Mouse (Mus musculus) embryonic fibroblast, embryonic 13.5 days (primary cell): Measurements from ENCODE around the gene Zbtb4. TPM values are rescaled to one million over a fixed set of nuclear protein-coding genes. Genes with fewer than 3 reads are reported as not detected.

ENCODE experiments used
- H3K27ac ChIP-seq: 2 replicates; pipeline ENCODE4 v1.5.1; 2012; ENCODE audit warnings: low read length, control low read depth, inconsistent platforms; ENCODE audit not compliant: insufficient read depth
- H3K4me1 ChIP-seq: 2 replicates; pipeline ENCODE4 v1.6.1; 2011; ENCODE audit warnings: low read length; ENCODE audit not compliant: control insufficient read depth, insufficient read depth
- H3K4me3 ChIP-seq: 2 replicates; pipeline ENCODE4 v1.5.1; 2011; ENCODE audit warnings: mild to moderate bottlenecking, control low read depth, low read length; ENCODE audit not compliant: insufficient read depth
- CTCF ChIP-seq: IDR thresholded peaks from 2 replicates; pipeline ENCODE4 v1.5.1; 2011; ENCODE audit warnings: mild to moderate bottlenecking, control low read depth, low read length, moderate library complexity, borderline replicate concordance; ENCODE audit not compliant: insufficient read depth
- POLR2A ChIP-seq: IDR thresholded peaks from 2 replicates; pipeline ENCODE4 v1.6.1; 2011; ENCODE audit warnings: low read depth, mild to moderate bottlenecking, control low read depth, low read length, moderate library complexity
- polyA plus RNA-seq: library from polyadenylated mRNA; stranded (reverse); fragments of >200 nt; gene quantifications from 2 replicates; pipeline ENCODE4 v1.2.4, GENCODE M21; 2011; ENCODE audit warnings: low read depth; ENCODE audit not compliant: missing spikeins, insufficient read length

Gene Zbtb4
- polyA plus RNA-seq, 1 experiment = 22.6 TPM

DNA sequence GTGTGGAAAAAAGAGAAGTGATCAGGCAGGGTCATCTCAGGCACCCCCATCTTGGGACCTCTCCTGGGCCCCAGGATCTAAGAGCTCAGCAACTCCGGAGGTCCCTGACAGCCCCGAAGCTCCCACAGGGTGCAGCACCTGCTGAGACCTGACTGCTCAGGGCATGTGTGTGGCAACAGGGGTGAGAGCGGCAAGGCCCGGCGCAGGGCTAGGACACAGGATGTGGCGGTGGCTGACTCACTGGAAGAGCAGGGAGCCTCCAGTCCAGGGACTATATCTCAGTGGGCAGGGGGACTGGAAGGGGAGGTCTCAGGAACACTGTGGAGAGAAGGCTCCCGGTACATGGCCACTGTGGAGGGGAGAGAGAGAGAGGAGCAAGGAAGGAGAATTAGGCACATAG lies 32.2 kb downstream of the Zbtb4 start:
- Histone ChIP-seq H3K27ac (no peak overlapping the region), H3K4me3 (no peak overlapping the region), H3K4me1 (peaks cover 5% of the 10 kb centered on the region)
- TF ChIP-seq CTCF (no peak), POLR2A (no peak)

DNA sequence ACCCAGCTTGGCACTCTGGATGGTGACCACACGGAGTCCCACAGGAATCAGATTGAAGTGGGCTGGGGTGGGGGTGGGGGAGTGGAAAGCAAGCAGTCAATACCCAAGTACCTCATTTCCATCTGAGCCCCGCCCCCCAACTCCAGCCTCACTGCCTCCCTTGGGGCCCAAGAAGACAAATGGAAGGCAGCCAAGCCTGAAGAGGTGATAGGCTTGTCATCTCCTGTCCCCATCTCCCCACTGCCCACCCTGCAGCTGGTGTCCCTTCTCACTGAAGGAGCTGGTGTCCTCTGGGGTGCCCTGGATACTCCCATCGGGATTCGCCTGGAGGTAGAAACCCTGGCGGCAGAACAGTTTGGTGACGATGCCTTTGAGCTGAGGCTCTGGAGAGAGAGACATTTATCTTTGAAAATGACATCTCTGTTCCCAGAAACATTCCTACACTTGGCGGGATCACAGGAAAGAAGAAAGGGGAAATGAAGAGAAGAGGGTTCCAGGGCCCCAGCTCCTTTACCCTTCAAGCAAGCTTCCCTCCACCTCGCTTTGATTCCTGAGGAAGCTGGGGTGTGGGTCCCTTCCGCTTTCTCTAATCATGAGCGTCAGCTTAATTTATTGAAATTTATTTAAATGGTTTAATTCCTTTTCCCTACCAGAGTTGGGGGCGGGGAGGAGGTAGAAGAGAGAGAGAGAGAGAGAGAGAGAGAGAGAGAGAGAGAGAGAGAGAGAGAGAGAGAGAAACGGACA lies 33.9 kb downstream of the Zbtb4 start:
- no peak overlapping the region for H3K27ac ChIP-seq
- H3K4me3 ChIP-seq = no peak overlapping the region
- H3K4me1 ChIP-seq = peaks cover 7% of the 10 kb centered on the region
- no peak for TF ChIP-seq CTCF
- no peak for TF ChIP-seq POLR2A

DNA sequence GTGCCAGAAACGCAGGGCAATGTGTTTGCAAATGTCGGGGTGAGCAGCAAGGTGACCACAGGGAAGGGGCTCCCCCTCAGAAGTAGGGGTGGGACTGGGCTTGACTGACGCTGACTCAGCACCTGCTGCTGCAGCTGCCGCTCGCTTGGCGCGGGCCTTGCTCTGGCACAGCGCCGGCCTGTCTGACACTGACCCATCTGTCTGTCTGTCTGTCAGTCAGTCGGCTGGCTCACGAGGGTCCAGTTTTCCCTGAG lies 34.4 kb downstream of the Zbtb4 start:
- Histone ChIP-seq H3K4me3 (no peak overlapping the region), H3K27ac (no peak overlapping the region), H3K4me1 (peaks cover 7% of the 10 kb centered on the region)
- no peak for TF ChIP-seq POLR2A
- no peak for TF ChIP-seq CTCF

DNA sequence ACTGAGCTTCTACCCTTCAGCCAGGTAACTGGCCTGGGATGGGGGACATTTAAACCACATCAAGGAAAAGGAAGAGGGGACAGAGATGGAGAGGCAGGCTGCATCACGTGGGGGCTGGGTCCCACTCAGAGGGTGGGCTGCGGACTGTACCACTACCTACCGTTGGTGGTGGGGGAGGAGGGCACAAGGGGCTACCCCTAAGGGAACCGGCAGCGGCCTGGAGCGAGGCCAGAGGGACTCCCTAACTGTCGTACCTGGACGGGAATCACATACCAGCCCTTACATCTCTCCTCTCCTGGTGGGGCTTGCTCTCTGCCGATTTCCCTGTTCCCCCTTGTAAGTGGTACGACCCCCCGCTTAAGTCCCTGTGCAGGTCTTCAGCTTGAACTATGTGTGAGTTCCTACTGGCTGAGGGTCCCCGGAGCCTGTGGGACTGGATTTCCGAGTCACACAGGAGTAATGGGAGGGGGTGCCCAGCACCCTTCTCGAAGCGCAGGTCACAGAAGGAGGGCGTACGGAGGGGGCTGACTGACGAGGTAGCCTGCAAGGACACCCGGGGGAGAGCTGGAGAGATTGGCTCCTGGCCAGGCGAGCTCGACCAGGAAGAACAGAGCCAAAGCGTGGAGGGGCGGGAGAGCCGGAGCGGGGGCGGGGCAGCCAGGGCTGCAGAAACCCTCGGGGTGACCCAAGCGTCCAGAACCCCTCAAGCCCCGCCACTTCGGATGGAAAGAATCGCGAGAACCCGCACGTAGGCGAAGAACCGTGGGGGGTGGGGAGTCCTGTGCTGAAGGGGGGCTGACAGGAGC lies 34.9 kb downstream of the Zbtb4 start:
- no peak for TF ChIP-seq CTCF
- TF ChIP-seq POLR2A = no peak
- Histone ChIP-seq H3K4me1 (peaks cover 7% of the 10 kb centered on the region), H3K4me3 (0 out of 2 replicates have a peak overlapping the region, but pooled peaks have one; percentile 2), H3K27ac (no peak overlapping the region)

DNA sequence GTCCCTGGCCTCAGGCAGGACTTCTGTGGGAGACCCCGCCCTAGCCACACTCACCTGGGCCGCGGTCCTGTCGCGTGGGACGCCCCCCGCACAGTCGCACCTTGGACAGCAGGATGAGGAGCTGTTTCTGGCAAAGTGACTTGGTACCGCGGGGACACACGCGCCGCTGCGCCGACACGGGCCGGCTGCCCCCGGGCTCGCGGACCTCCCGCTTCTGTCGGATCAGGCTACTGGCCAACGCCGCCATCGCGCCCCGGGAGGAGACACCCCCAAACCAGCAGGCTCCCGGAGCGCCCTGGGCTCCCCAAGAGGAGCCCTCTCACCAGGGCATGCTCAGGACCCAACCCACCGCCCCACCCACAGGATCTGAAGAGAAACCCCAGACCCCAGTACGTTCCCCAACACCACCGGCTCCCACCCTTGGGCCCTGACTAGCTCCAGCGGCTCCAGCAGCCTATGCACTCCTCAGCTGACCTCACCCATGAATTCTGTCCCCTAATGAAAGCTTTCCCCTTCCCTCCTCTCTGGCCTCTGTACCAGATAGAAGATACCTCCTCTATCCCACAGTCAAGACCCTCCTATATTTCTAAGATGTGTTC lies 35.8 kb downstream of the Zbtb4 start, which contains the start of gene Fgf11:
Gene Fgf11 (minus strand): TSS at position 479 of the 599 bp plus-strand sequence.
- TF ChIP-seq POLR2A (no peak), CTCF (no peak)
- H3K4me1 ChIP-seq = peaks cover 7% of the 10 kb centered on the region
- no peak within 1 kb of the TSS for H3K27ac ChIP-seq
- peak within 1 kb of the TSS; percentile 42 for H3K4me3 ChIP-seq

DNA sequence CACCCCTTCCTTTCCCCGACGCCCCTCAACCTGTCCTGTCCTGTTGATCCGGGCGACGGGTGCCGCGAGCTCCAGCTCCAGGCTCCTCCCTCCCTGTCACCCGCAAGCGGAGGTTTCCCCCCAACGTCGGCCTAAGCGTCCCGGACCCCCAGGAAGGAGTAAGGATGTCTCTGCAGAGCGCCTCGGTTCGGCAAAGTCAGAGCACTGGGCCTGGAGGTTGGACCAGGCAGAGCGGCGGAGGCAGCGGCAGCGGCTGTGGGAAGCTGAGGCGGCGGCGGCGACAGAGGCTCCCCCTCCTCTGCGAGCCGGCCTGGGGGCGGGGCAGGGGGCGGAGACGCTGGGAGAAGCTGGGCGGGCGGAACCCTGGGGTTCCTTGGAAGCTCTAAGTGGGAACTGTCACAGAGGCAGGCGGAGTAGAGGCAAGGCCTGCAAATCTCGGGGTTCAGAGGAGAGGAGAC lies 37.0 kb downstream of the Zbtb4 start:
- no peak overlapping the region for H3K27ac ChIP-seq
- TF ChIP-seq CTCF (no peak), POLR2A (peak; percentile 64; the same call in 1 of the 2 replicates)
- peak overlapping the region; percentile 42 for H3K4me3 ChIP-seq
- H3K4me1 ChIP-seq = peaks cover 7% of the 10 kb centered on the region

DNA sequence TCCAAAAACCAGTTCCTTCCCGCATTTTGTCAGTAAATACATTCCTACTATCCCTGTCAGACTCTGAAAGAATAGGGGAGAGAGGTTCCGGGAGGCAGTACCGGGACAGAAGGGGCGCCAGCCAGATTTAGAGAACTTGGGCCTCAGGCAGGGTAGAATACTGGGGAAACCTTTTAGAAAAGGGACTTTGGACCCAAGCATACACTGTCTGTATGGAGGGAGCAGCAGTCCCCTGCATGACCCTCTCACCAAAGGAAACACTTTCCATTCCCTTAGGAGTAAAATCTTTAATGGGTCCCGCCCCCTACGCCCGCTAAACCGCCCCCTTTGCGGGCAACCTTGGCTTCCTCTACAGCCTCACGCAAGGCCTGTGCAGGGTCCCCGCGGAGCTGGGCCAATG lies 37.6 kb downstream of the Zbtb4 start:
- Histone ChIP-seq H3K27ac (no peak overlapping the region), H3K4me3 (peak overlapping the region; percentile 12; the same call in 1 of the 2 replicates), H3K4me1 (peaks cover 7% of the 10 kb centered on the region)
- TF ChIP-seq POLR2A = no peak; the same call in 1 of the 2 replicates
- no peak for TF ChIP-seq CTCF

DNA sequence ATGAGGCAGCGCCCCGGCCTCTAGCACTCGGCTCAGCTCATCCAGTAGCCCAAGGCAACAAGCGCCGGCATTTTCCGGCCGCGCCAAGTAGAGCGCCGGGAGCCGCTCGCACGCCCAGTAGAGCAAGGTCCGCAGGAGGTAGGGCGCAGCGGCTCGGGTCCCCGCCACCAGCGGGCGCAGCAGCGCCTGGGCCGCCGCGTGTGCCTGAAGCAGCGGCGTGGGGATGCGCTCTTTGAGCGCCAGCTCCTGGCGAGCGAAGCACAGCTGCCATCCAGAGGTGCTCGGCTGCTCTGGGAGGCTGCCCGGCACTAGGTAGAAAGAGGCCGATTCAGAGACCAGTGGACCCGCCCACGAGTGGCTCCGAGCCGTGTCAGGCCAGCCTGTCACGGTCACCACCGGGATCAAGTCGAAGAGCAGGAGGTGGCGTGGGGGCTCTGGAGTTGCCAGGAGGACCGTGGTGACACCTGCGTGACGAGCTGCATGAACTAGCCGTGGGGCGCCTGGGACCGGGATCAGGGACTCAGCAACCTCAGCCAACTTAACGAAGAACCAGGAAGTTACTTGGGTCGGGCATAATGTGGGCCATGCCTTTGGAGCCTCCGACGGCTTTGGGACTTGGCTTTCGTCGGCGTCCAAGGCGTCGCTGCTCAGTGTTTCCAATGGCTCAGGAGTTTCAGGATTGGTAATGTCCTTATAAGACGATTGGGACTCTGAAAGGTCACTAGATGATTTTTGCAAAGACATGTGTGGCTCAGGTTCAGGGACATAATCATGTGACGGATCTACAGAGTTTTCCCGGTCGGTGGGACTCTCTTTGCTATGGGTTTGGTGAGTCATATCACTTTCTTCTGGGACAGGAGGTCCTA lies 38.3 kb downstream of the Zbtb4 start:
- TF ChIP-seq POLR2A (peak; percentile 18; the same call in 1 of the 2 replicates), CTCF (peak; percentile 54)
- no peak overlapping the region for H3K27ac ChIP-seq
- H3K4me3 ChIP-seq = peak overlapping the region; percentile 12
- peaks cover 7% of the 10 kb centered on the region for H3K4me1 ChIP-seq

DNA sequence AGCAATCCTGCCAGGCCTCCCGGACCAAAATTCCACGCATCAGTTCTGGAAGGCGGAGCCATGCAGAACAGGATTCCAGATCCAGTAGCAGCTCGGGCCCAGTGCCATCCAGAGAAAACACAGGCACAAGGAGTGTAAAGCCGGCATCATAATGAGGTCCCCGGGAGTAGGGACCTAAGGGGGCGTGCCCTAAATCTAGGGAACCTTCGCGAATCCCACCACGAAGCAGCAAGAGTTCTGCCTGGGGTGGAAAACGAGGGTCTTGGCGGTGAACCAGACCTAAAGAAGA lies 38.9 kb downstream of the Zbtb4 start:
- Histone ChIP-seq H3K4me3 (no peak overlapping the region), H3K27ac (no peak overlapping the region), H3K4me1 (peaks cover 7% of the 10 kb centered on the region)
- TF ChIP-seq POLR2A (no peak), CTCF (no peak)
